Mouse (Mus musculus) ES-Bruce4 (cell line): Measurements from ENCODE around the gene Sptbn1.

Experiments used
- CTCF ChIP-seq: IDR thresholded peaks from one replicate; pipeline ENCODE4 v1.8.1; 2011; ENCODE audit warnings: low read depth, low read length
- EP300 ChIP-seq: IDR thresholded peaks from 2 replicates; pipeline ENCODE4 v1.6.1; 2011; ENCODE audit warnings: low read depth, low read length; ENCODE audit not compliant: insufficient read depth
- POLR2A ChIP-seq: IDR thresholded peaks from one replicate; pipeline ENCODE4 v1.8.1; 2011; ENCODE audit warnings: low read length; ENCODE audit not compliant: insufficient read depth

GRCm38 (mm10) chr11:30235666-30236065 is 32.3 kb downstream of the Sptbn1 start:
- TF ChIP-seq CTCF (no peak), EP300 (no peak), POLR2A (no peak)
